Mouse (Mus musculus) forebrain, embryonic 14.5 days (tissue): ENCODE data around the gene Atp2b4. TPM values are rescaled to one million over a fixed set of nuclear protein-coding genes. Genes with fewer than 3 reads are reported as not detected.

ENCODE experiments used
- ATAC-seq: fragments of 200-750 bp; cut with Nextera tagmentation; 2 replicates; pipeline ENCODE4 v1.8.0; 2017; ENCODE audit warnings: mild to moderate bottlenecking, moderate library complexity
- DNase-seq: peaks from one replicate; pipeline ENCODE4 v3.0.0-alpha.2; 2015; ENCODE audit warnings: low spot score
- H3K27ac ChIP-seq: fragments of 300-500 bp; sonication (generic); 2 replicates; pipeline ENCODE4 v1.5.1; 2014; ENCODE audit warnings: low read depth, mild to moderate bottlenecking, control low read depth, low read length, moderate library complexity
- H3K27me3 ChIP-seq: fragments of 300-500 bp; sonication (generic); replicated peaks from 2 replicates; pipeline ENCODE4 v1.6.1; 2014; ENCODE audit warnings: low read length, control low read depth, mixed read lengths; ENCODE audit not compliant: control insufficient read depth, insufficient read depth
- H3K36me3 ChIP-seq: fragments of 300-500 bp; sonication (generic); 2 replicates; pipeline ENCODE4 v1.6.1; 2014; ENCODE audit warnings: low read length, control low read depth; ENCODE audit not compliant: control insufficient read depth, insufficient read depth
- H3K4me1 ChIP-seq: fragments of 300-500 bp; sonication (generic); 2 replicates; pipeline ENCODE4 v1.6.1; 2014; ENCODE audit warnings: antibody characterized with exemption, low read length, control low read depth; ENCODE audit not compliant: control insufficient read depth, insufficient read depth
- H3K4me2 ChIP-seq: fragments of 300-500 bp; sonication (generic); 2 replicates; pipeline ENCODE4 v1.6.1; 2014; ENCODE audit warnings: mild to moderate bottlenecking, control low read depth, low read length
- H3K4me3 ChIP-seq: fragments of 300-500 bp; sonication (generic); 2 replicates; pipeline ENCODE4 v1.5.1; 2014; ENCODE audit warnings: low read depth, low read length, control low read depth
- H3K9ac ChIP-seq: fragments of 300-500 bp; sonication (generic); 2 replicates; pipeline ENCODE4 v1.6.1; 2014; ENCODE audit warnings: mild to moderate bottlenecking, low read length, control low read depth, moderate library complexity
- H3K9me3 ChIP-seq: fragments of 300-500 bp; sonication (generic); replicated peaks from 2 replicates; pipeline ENCODE4 v1.6.1; 2016; ENCODE audit warnings: low read length, control low read depth, mixed read lengths; ENCODE audit not compliant: control insufficient read depth
- WGBS: fragments of 180-500 bp; shearing (Covaris S2); extraction: QIAGEN DNeasy Blood & Tissue Kit; methylation state at CpG from one replicate; pipeline ENCODE4 v1.1.7; 2014; 5-methylcytosine and 5-hydroxymethylcytosine counted together
- polyA plus RNA-seq: library from polyadenylated mRNA; unstranded; fragments of >200 nt; fragmentation: Nextera tagmentation; extraction: Ambion mirVana; gene quantifications from 2 replicates; pipeline ENCODE4 v1.2.1, GENCODE M21; 2014

Gene Atp2b4
- polyA plus RNA-seq, result 10.2 and 14.1 TPM in 2 replicates

DNA sequence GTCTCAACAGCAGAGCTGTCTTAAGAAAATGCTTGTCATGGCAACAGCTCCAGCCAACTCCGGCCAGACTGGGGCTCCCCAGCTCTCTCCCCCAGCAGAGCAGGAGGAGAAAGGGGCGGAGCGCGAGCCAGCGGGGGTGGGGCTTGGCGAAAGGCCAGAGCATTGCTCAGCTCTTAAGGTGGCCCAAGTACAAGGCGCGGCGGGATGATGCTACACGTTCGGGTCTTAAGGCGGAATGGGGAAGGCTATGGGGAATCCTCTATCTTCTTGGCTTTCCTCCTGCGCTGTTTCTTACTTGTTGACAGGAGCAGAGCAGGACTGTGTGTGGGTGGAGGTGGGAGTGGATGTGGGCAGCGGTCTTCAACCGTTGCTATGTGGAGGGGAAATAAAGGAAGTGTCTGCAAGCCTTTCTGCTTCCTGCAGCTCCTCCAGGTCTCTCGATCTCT, at the start of gene Atp2b4:
TSS of gene Atp2b4 (minus strand) at position 94 of the 446 bp plus-strand sequence.
- Histone ChIP-seq H3K36me3 (no peaks in the 10 kb centered on the region), H3K4me3 (peak within 1 kb of the TSS; percentile 40), H3K9ac (peak within 1 kb of the TSS; percentile 55), H3K4me2 (peak within 1 kb of the TSS; percentile 87), H3K4me1 (peaks cover 15% of the 10 kb centered on the region), H3K9me3 (no peaks in the 10 kb centered on the region), H3K27ac (no peak within 1 kb of the TSS), H3K27me3 (peaks cover 6% of the 10 kb centered on the region; the same call in 1 of the 2 replicates)
- ATAC-seq (peak; percentile 91), DNase-seq (peak; percentile 91)
- under 1% methylated on average over 16 of the region's 16 CpGs for WGBS

DNA sequence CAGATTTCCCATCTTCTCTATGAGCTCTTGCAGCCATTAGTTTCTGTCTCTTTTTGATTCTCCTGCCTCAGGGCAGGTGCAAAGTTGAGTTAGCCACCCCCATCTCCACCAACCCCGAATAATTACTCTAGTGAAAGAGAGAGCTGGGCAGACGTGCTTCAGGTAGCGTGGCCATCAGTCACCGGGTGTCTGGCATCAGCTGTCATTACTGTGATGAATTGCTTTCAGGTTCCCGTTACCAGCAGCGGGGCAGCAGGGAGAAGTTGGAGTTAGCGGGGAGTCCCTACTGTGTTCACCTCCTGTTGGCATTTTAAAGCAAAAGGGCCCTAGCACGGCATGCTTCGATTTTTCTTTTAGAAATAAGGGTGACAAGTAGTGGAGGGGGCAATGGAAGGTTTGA, 43.9 kb upstream of the Atp2b4 start:
- ATAC-seq, result no peak
- Histone ChIP-seq H3K27ac (no peak overlapping the region), H3K36me3 (no peaks in the 10 kb centered on the region)

DNA sequence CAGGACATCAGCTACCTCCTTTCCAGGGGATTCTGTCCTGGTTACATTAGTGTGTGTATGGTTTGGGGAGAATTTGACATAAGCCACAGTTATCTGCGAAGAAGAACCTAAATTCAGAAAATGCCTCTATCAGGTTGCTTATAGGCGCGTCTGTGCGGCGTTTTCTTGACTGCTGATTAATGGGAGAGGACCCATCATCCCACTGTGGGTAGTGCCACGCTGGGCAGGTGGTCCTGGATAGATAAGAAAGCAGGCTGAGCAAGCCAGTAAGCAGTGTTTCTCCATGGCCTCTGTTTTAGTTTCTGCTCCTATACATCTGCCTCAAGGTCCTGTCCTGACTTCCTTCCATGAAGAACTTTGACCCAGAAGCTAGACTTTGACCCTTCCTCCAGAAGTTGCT, 43.1 kb upstream of the Atp2b4 start:
- ATAC-seq (no peak), DNase-seq (no peak)
- Histone ChIP-seq H3K27ac (no peak overlapping the region), H3K4me1 (peaks cover 7% of the 10 kb centered on the region; the same call in 1 of the 2 replicates), H3K4me3 (no peak overlapping the region), H3K9me3 (no peaks in the 10 kb centered on the region), H3K9ac (no peak overlapping the region), H3K36me3 (no peaks in the 10 kb centered on the region), H3K4me2 (no peak overlapping the region), H3K27me3 (no peaks in the 10 kb centered on the region)
- WGBS, result 93% methylated on average over 6 of the region's 6 CpGs

More for the DNA sequence above, 43.9 kb upstream of the Atp2b4 start:
- DNase-seq, result no peak
- H3K27me3 ChIP-seq, result no peaks in the 10 kb centered on the region
- H3K4me1 ChIP-seq, result peaks cover 7% of the 10 kb centered on the region; the same call in 1 of the 2 replicates
- H3K9me3 ChIP-seq, result no peaks in the 10 kb centered on the region
- H3K4me2 ChIP-seq, result no peak overlapping the region
- no peak overlapping the region for H3K4me3 ChIP-seq
- 39% methylated on average over 9 of the region's 9 CpGs for WGBS
- no peak overlapping the region for H3K9ac ChIP-seq

DNA sequence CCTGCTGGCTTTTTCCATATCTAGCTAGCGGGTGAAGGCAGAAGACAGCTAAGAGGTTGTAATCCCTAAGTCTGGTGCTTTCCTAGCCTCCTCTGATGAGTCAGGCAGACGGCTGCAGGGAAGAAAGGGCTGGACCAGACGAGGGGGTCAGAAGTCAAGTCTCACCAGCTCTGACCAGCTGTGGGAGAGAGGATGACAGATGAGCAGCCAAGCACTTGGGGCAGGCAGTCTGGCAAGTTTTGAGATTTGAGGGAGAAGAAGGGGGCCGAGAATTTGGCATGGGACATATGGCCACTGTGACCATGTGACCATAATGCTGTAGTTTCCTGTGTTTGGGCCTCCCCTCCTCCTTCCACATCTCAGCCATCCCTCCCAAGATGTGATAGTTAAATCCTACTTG, 42.5 kb upstream of the Atp2b4 start:
- Histone ChIP-seq H3K36me3 (no peaks in the 10 kb centered on the region), H3K27me3 (no peaks in the 10 kb centered on the region), H3K9ac (no peak overlapping the region), H3K4me2 (no peak overlapping the region), H3K4me3 (no peak overlapping the region), H3K4me1 (peaks cover 7% of the 10 kb centered on the region; the same call in 1 of the 2 replicates), H3K27ac (no peak overlapping the region), H3K9me3 (no peaks in the 10 kb centered on the region)
- 70% methylated on average over 4 of the region's 4 CpGs for WGBS
- DNase-seq (no peak), ATAC-seq (no peak)

DNA sequence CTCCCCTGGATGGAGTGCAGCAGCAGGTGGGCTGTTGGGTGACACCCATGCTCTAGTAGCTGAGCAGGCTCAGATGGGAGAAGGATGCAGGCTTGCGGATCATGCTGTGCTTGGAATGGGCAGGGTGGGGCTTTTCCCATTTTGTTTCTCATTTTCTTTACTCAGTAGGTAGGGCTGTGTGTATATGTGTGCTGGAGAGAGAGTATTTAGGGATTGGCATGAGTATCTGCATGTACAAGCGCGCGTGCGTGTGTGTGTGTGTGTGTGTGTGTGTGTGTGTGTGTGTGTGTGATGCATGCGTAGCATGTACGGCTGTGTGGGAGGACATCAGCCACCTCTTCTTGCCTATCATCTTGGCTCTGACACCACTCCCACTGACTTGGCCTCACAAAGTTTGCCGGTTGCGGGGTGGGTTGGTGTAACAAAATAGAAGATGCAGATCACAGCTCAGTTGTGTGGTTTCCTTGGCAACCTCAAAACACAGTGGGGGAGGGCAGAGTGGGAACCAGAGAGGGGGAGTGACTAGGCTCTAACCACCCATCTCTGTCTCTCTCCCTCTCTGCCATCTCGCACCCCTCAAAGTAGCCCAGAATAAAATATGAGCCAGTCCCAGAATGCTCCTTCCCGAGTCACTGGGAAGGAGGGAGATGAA, 41.4 kb upstream of the Atp2b4 start:
- 60% methylated on average over 11 of the region's 11 CpGs for WGBS
- peaks cover 7% of the 10 kb centered on the region; the same call in 1 of the 2 replicates for H3K4me1 ChIP-seq
- H3K4me3 ChIP-seq, result no peak overlapping the region
- peak; percentile 71; the same call in 1 of the 2 replicates for ATAC-seq
- H3K4me2 ChIP-seq, result no peak overlapping the region
- H3K9ac ChIP-seq, result no peak overlapping the region
- DNase-seq, result peak; percentile 59
- no peaks in the 10 kb centered on the region for H3K9me3 ChIP-seq
- no peak overlapping the region for H3K27ac ChIP-seq
- no peaks in the 10 kb centered on the region for H3K27me3 ChIP-seq
- no peaks in the 10 kb centered on the region for H3K36me3 ChIP-seq

DNA sequence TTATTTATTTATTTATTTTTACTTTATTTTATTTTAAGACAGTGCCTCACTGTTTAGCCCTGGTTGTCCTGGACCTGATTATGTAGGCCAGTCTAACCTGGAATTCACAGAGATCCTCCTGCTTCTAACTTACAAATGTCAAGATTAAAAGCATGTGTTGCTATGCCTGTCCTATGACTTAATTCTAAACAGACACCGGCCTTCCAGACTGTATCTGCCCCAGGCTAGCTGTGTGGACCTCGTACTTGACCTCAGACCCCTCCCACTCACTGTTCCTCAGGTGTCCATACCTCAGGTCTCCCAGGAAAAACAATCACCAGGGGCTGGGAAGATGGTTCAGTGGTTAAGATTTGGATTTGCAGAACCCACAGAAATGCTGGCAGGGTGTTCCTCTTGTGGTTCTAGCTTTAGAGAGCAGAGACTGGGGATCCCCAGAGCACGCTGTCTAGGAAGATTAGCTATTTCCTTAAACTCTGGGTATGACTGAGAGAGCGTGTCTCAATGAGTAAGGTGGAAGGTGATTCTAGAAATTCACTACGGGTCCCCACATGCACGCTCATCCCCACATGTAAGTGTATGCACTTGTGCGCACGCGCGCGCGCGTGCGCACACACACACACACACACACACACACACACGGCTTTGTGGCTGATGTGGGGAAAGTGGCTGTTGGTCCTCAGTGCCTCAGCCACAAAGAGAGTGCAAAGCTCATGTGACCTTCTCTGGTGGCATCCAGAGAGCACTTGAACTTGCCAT, 40.5 kb upstream of the Atp2b4 start:
- Histone ChIP-seq H3K4me3 (no peak overlapping the region), H3K36me3 (no peaks in the 10 kb centered on the region), H3K9me3 (no peaks in the 10 kb centered on the region), H3K4me1 (peaks cover 7% of the 10 kb centered on the region; the same call in 1 of the 2 replicates), H3K4me2 (no peak overlapping the region), H3K27me3 (no peaks in the 10 kb centered on the region), H3K27ac (no peak overlapping the region), H3K9ac (no peak overlapping the region)
- ATAC-seq (no peak), DNase-seq (no peak)
- WGBS, result 91% methylated on average over 15 of the region's 15 CpGs

DNA sequence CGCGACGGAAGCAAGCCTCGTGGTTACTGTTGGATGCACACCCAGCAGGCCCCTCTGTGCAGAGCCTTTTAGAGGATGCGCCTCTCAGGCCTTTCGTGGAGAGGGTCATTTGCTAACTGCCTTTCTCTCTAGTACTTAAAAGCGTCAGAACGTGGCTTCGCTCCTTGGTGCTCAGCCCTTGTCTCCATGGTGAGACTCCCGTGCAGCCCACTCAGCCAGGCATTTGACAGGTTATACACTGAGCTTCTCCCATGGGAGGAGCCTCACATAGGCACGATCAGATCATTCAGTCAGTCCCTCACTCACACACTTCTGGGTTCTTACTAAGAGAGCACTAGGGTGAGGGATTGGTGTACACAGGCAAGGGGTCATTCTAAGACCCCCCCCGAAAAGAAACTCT, 39.7 kb upstream of the Atp2b4 start:
- ATAC-seq, result no peak
- no peak overlapping the region for H3K9ac ChIP-seq

DNA sequence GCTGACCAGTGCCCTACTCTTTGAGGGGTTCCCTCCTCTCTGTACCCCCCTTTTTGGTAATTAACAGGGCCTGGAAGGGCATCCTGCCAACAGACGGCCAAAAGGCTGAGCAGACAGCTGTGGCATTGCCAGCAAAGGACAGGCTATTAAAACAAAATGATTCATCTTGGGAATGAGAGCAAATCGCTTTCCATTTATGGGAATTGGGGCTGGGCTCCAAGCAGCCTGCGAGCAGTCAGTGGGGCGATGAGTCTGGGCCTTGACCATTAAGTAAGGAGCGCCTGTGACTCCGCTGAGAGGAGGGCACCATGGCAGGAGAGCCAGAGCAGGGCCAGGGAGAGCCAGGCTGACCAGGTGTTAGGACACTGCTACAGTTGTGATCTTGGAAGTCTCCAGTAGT, 33.5 kb upstream of the Atp2b4 start:
- Histone ChIP-seq H3K9ac (no peak overlapping the region), H3K4me1 (no peaks in the 10 kb centered on the region), H3K27me3 (no peaks in the 10 kb centered on the region), H3K4me3 (no peak overlapping the region), H3K4me2 (no peak overlapping the region), H3K36me3 (no peaks in the 10 kb centered on the region), H3K9me3 (no peaks in the 10 kb centered on the region), H3K27ac (no peak overlapping the region)
- DNase-seq (peak; percentile 38), ATAC-seq (no peak)
- WGBS, result 65% methylated on average over 6 of the region's 6 CpGs

More for the DNA sequence above, 39.7 kb upstream of the Atp2b4 start:
- no peaks in the 10 kb centered on the region for H3K36me3 ChIP-seq
- peaks cover 7% of the 10 kb centered on the region; the same call in 1 of the 2 replicates for H3K4me1 ChIP-seq
- H3K4me2 ChIP-seq, result no peak overlapping the region
- no peak for DNase-seq
- H3K9me3 ChIP-seq, result no peaks in the 10 kb centered on the region
- no peak overlapping the region for H3K27ac ChIP-seq
- 62% methylated on average over 12 of the region's 12 CpGs for WGBS
- no peak overlapping the region for H3K4me3 ChIP-seq
- H3K27me3 ChIP-seq, result no peaks in the 10 kb centered on the region

DNA sequence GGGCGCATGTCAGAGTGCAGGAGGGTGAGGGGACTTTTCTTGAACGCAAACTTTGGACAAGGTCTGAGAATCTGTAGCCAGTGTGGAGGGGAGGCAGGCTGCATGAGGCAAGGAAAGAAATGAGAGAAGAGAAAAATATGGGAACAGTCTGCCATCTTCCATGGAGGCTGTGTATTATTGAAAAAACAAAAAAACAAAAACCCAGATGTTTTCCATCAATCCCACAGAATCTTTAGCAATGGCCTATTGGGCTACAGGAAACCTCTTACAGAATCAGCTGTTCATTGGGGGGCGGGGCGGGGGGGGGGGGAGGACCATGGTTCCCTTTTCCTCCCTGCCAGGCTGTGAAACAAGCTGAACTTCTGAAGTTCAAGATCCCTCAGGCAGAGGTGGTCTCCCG, 31.9 kb upstream of the Atp2b4 start:
- 55% methylated on average over 5 of the region's 5 CpGs for WGBS
- no peak for DNase-seq
- H3K9ac ChIP-seq, result no peak overlapping the region

More for the DNA sequence above, 31.9 kb upstream of the Atp2b4 start:
- ATAC-seq, result no peak
- H3K4me2 ChIP-seq, result no peak overlapping the region
- no peaks in the 10 kb centered on the region for H3K9me3 ChIP-seq
- no peak overlapping the region for H3K27ac ChIP-seq
- H3K27me3 ChIP-seq, result no peaks in the 10 kb centered on the region
- H3K4me1 ChIP-seq, result no peaks in the 10 kb centered on the region
- no peak overlapping the region for H3K4me3 ChIP-seq
- H3K36me3 ChIP-seq, result no peaks in the 10 kb centered on the region
